Mouse (Mus musculus): ENCODE results near the gene Mettl21c. TPM values are rescaled to one million over a fixed set of nuclear protein-coding genes. Genes with fewer than 3 reads are reported as not detected.
"Not testable (repeated sequence)": the region's sequence is repeated elsewhere in the genome, so short reads cannot be mapped to it uniquely, and the experiment has no call there.

Mettl21c gene
- total RNA-seq (2022) = 10 to 100 TPM; 43.6 to 69.2 (median 60.8) TPM

GRCm38 (mm10) chr1:44019934-44020333 lies at the start of gene Mettl21c:
Gene Mettl21c (minus strand): TSS chr1:44020034.
- DNase-seq (ENCODE audit: low spot score in 2 of 2) = no peak

DNA sequence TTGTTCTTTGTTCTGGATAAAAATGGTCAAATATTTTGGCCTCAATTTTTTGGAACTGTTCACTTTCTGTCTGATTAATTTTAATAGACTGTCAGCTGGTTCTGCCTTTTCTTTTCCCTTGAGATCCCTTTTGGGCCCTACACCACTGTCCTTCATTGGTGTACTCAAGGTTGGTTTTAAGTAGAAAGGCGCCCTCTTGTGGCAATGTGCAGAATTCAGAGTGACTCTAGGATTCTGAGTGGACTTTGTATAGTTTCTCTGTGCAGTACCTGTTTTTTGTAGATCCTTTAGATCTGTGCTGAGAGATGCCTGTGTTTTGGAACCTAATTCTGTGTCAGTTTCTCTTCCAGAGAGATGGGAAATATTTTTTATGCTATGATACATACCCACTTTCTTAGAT lies 44.8 kb upstream of the Mettl21c start:
- peak; percentile 11 to 22 for DNase-seq (ENCODE audit: low spot score in 2 of 2)

- DNase-seq (ENCODE audit: low spot score in 2 of 2) = no peak
Measured at GRCm38 (mm10) chr1:44063439-44063838, 43.6 kb upstream of the Mettl21c start.

- no peak for DNase-seq (ENCODE audit: low spot score in 2 of 2)
Measured at GRCm38 (mm10) chr1:44061836-44062235, 42.0 kb upstream of the Mettl21c start, which contains the start of gene Gm8251. Gene Gm8251 (minus strand): TSS chr1:44061936.

DNA sequence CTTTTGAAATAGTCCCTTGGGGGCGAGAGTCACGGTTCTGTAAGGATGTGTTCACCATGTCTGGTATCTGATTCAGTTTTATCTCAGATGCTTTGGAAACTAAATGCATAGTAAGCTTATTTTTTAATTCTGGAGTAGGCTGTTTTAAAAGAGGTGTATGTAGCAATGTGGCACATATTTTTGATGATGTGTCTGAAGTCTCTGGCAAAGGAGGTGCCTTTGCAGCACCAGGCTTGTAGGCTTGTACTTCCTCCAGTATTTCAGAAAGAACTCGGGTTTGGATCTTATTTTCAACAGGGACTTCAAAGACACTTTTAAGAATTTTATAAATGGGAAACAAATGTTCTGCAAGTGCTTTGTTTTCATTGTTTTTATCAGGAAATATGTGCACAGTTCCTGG lies 38.0 kb upstream of the Mettl21c start:
- no peak for DNase-seq (ENCODE audit: low spot score in 2 of 2)

GRCm38 (mm10) chr1:44046556-44046955 lies 26.7 kb upstream of the Mettl21c start:
- no peak for DNase-seq (ENCODE audit: low spot score in 2 of 2)

DNA sequence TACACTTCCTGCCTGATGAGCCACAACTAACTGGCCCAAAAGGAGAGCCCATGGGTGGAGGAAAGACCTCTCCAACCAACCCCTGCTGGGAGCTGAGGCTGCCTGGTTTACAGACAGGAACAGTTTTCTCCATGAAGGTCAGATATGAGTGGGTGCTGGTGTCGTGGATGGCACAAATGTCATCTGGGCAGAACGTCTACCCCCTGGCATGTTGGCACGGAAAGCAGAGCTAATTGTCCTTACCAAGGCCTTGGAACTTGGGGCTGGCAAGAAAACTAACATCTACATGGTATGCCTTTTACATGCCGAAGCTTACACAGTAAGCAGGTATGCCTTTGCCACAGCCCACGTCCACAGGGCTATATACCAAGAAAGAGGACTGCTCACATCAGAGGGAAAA lies 25.9 kb upstream of the Mettl21c start:
- DNase-seq (ENCODE audit: low spot score in 2 of 2) = not testable (repeated sequence)

DNA sequence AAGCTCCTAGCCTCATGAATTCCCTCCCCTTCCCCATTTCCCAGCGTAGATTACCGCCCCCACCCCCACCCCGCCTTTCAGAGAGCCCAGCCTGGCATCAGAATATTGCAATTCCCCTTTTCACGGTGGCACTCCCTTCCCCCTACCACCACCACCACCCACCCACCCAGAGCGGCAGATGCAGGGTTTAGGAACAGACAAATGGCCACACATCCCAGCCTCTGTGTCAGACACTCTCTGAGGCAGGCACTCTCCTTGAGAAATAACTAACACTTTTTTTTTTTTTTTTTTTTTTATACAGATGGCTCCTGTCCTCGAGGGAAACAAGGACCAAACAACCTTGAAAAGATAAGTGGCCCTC lies 22.7 kb upstream of the Mettl21c start:
- no peak for DNase-seq (ENCODE audit: low spot score in 2 of 2)

- DNase-seq (ENCODE audit: low spot score in 2 of 2) = no peak
Measured at GRCm38 (mm10) chr1:44041797-44042554, 22.1 kb upstream of the Mettl21c start.

DNA sequence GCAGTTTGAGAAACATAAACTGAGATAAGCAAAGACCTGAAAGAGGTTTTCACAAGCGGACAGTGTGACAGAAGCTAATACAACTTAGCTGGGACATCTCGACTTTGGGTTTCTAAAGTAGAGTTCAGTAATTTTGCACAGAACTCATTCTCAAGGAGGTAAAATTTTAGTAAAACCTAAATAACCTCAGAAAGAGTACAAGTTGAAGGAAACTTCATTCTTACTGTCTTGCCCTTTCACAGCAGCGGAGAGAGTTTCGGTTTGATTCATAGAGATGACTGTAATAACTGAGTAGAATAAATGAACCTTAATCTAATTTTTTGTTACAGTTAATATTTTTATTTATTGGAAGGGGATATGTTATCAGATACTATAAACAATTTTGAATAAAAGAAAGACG lies 13.1 kb upstream of the Mettl21c start:
- DNase-seq (ENCODE audit: low spot score in 2 of 2) = no peak

GRCm38 (mm10) chr1:44032213-44032612 lies 12.4 kb upstream of the Mettl21c start:
- DNase-seq (ENCODE audit: low spot score in 2 of 2) = no peak

DNA sequence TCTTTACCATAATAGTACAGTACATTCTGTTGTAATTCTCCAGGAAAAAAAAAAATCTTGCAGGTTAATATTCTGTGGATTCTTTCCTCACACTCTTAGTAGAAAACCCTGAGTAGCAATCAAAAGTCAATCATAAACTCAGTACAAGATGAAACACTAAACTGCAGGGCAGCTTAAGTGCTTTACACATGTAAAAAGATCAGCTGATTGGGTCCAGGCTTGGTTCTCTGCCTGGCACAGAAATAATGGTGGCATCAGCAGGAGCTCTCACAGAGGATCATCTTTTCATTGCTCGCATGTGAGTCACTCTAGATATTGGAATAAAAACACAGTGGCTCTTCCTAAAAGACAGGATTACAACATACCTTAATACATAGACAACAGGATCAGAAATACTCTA lies 7.8 kb upstream of the Mettl21c start:
- DNase-seq (ENCODE audit: low spot score in 2 of 2) = no peak

GRCm38 (mm10) chr1:44022656-44023055 lies 2.8 kb upstream of the Mettl21c start:
- DNase-seq (ENCODE audit: low spot score in 2 of 2) = peak; percentile 22 to 30

DNA sequence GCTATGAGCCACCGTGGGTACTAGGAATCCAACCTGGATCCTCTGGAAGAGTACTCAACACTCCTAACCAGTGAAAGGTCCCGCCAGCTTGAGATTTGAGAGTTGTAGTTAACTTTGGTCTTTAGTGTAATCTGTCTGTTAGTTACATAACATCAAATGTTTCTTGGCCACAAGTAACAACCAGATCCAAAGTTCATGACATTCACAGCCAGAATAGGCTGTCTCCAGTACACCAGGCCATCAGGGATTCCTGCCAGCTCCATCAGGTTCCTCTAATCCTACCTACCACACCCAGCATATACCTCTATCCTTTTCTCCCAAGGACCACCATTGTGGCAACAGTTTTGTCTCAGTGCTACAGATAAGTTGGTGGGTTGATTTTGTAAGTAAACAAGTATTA lies 4.3 kb downstream of the Mettl21c start:
- no peak for DNase-seq (ENCODE audit: low spot score in 2 of 2)

- no peak for DNase-seq (ENCODE audit: low spot score in 2 of 2)
Measured at GRCm38 (mm10) chr1:44004513-44004912, 15.3 kb downstream of the Mettl21c start.

- no peak for DNase-seq (ENCODE audit: low spot score in 2 of 2)
Measured at GRCm38 (mm10) chr1:43996914-43997589, 22.8 kb downstream of the Mettl21c start.

GRCm38 (mm10) chr1:43971089-43971488 lies 48.7 kb downstream of the Mettl21c start:
- DNase-seq (ENCODE audit: low spot score in 2 of 2) = no peak

GRCm38 (mm10) chr1:43969361-43969760 lies 50.5 kb downstream of the Mettl21c start:
- no peak for DNase-seq (ENCODE audit: low spot score in 2 of 2)

DNA sequence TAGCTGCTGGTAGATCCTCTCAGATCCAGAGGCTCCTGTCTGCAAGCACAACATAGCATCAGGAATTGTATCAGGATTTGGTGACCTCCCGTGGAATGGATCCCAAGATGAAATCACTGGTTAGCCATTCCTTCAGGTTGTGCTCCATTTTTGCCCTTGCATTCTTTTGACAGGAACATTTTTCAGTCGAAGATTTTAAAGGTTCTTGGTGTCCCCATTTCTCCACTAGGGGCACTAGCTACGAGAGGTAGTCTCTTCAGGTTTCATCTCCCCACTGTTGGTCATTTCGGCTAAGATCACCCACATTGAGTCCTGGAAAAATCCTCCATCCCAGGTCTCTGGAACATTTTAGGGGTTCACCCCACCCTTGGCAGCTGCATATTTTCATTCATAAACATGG lies 53.1 kb downstream of the Mettl21c start:
- no peak for DNase-seq (ENCODE audit: low spot score in 2 of 2)

- no peak for DNase-seq (ENCODE audit: low spot score in 2 of 2)
Measured at GRCm38 (mm10) chr1:43964381-43964780, 55.5 kb downstream of the Mettl21c start.

All from gastrocnemius, adult 8-10 months (tissue).